Mouse (Mus musculus) liver, embryonic 15.5 days (tissue): ENCODE data around the gene Cyp2s1. TPM values are rescaled to one million over a fixed set of nuclear protein-coding genes. Genes with fewer than 3 reads are reported as not detected.

Experiments
- ATAC-seq: fragments of 200-750 bp; cut with Nextera tagmentation; 2 replicates; pipeline ENCODE4 v1.8.0; 2017; ENCODE audit warnings: moderate number of reproducible peaks, mild to moderate bottlenecking, moderate library complexity; ENCODE audit not compliant: insufficient read depth
- H3K27ac ChIP-seq: fragments of 300-500 bp; sonication (generic); replicated peaks from 2 replicates; pipeline ENCODE4 v1.5.1; 2015; ENCODE audit warnings: mild to moderate bottlenecking, inconsistent platforms
- H3K27me3 ChIP-seq: fragments of 300-500 bp; sonication (generic); 2 replicates; pipeline ENCODE4 v1.6.1; 2015; ENCODE audit warnings: mild to moderate bottlenecking, inconsistent platforms
- H3K36me3 ChIP-seq: fragments of 300-500 bp; sonication (generic); replicated peaks from 2 replicates; pipeline ENCODE4 v1.6.1; 2015; ENCODE audit warnings: moderate library complexity, mild to moderate bottlenecking, inconsistent platforms
- H3K4me1 ChIP-seq: fragments of 300-500 bp; sonication (generic); replicated peaks from 2 replicates; pipeline ENCODE4 v1.6.1; 2015; ENCODE audit warnings: inconsistent platforms
- H3K4me2 ChIP-seq: fragments of 300-500 bp; sonication (generic); 2 replicates; pipeline ENCODE4 v1.6.1; 2015; ENCODE audit warnings: moderate library complexity, mild to moderate bottlenecking, inconsistent platforms
- H3K4me3 ChIP-seq: fragments of 300-500 bp; sonication (generic); replicated peaks from 2 replicates; pipeline ENCODE4 v1.5.1; 2015; ENCODE audit warnings: mild to moderate bottlenecking, inconsistent platforms
- H3K9ac ChIP-seq: fragments of 300-500 bp; sonication (generic); 2 replicates; pipeline ENCODE4 v1.6.1; 2015; ENCODE audit warnings: moderate library complexity, mild to moderate bottlenecking, inconsistent platforms
- H3K9me3 ChIP-seq: fragments of 300-500 bp; sonication (generic); replicated peaks from 2 replicates; pipeline ENCODE4 v1.6.1; 2016; ENCODE audit warnings: inconsistent platforms
- WGBS: fragments of 180-500 bp; shearing (Covaris S2); methylation state at CpG from one replicate; pipeline ENCODE4 v1.1.7; 2015; ENCODE audit warnings: mixed read lengths; ENCODE audit not compliant: insufficient replicate concordance; 5-methylcytosine and 5-hydroxymethylcytosine counted together
- polyA plus RNA-seq: library from polyadenylated mRNA; unstranded; fragments of >200 nt; fragmentation: Nextera tagmentation; extraction: Ambion mirVana; gene quantifications from 2 replicates; pipeline ENCODE4 v1.2.1, GENCODE M21; 2015

Cyp2s1 gene
- polyA plus RNA-seq, 1 experiment from 2014 or later = 0.46 TPM

DNA sequence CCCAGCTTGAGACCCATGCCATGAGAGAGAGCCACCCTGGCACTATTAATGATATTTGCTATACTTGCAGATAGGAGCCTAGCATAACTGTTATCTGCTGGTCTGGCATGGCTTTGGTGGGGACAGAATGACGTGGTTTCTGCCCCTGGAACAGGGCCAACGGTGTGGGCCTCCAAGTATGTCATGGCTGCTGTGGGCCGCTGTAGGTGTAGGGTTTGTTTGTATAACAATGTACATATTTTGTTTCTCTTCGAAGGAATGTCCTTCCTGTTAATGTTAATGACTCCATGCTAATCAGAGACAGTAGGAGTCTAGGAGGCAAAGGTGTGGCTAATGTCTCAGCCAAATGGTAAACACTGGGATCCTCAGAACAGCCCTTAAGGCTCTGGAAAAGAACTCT is 24.2 kb upstream of the Cyp2s1 start:
- Histone ChIP-seq H3K36me3 (no peaks in the 10 kb centered on the region), H3K9me3 (no peaks in the 10 kb centered on the region), H3K27me3 (no peaks in the 10 kb centered on the region), H3K27ac (no peak overlapping the region), H3K4me1 (no peaks in the 10 kb centered on the region), H3K4me3 (no peak overlapping the region), H3K9ac (no peak overlapping the region), H3K4me2 (no peak overlapping the region)
- ATAC-seq = no peak
- WGBS = 50% methylated on average over 4 of the region's 4 CpGs

DNA sequence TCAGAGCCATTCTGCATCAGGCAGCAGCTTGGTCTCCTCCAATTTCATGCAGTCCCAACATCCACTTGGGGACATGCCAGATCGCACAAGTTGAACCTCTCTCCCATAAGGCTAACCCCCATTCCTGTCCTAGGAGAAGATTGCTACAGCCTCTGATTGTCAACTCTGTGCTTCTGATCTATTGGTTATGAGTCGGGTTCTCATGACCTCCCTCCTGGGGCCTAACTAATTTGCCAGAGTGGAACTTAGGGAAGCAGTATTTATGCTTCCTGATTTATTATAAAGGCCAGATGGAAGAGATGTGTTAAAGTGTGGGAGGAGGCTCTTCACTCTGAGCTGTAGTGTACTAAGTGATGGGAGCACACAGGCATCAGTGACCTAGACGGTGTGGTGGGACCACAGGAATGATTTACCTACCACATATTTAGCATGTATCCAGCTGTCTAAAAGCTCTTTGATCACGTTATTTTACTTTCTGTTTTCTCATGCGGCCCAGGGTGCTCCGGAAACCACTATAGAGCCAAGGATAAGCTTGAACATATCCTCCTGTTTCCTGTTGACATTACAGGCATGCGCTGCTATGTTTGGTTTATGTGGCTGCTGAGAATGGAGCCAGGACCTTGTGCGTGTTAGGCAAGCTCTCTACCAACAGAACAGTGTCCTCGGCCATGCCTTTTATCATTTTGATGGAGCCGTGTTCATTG is 18.6 kb upstream of the Cyp2s1 start:
- H3K27me3 ChIP-seq = no peaks in the 10 kb centered on the region
- no peak for ATAC-seq
- 55% methylated on average over 10 of the region's 10 CpGs for WGBS
- 0 out of 2 replicates have a peak, but pooled peaks cover 3% of the 10 kb centered on the region for H3K4me1 ChIP-seq
- no peaks in the 10 kb centered on the region for H3K9me3 ChIP-seq
- no peak overlapping the region for H3K4me3 ChIP-seq
- no peaks in the 10 kb centered on the region for H3K36me3 ChIP-seq
- H3K4me2 ChIP-seq = no peak overlapping the region
- no peak overlapping the region for H3K27ac ChIP-seq
- H3K9ac ChIP-seq = no peak overlapping the region

DNA sequence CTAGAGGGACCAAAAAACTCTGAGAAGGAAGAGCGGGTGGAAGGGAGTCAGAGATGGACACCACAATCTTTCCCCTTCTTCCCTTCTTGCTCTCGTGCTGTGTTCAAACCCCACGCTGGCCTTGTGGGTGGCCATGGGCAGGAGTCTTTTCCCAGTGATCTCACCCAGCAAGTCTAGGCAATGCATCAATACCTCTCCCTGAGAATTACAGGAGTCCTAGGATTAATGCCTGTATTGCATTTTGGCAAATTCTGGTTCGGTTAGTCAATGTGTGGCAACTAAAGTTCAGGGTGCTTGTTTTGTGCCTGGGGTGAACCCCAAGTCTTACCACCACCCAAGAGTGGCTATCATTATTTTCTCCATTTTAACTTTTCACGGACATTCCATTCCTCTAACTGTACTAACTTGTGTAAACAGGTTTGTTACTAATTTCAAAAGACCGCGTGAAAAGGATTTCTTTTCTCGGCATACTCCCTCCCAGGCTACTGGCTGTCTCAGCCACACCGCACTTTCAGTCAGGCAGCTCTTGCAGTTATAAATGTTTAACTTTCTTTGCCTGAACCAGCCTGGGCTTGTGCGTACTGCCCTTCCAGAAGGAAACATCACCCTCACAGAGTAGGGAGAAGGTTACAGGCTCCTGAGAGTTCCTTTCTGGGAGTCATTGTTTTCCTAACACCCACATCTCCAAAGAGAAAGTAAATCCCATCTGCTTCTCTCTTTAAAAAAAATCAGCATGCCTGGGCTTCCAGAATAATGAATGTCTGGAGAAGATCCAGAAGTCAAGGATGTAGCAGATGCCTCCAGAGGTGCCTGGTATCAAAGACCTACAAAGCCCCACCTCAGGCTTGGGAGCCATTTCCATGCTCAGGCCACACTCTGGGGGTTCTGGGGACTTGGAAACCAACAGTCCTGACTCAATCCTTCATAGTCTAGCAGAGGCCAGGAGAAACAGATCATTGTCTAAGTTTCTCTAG is 15.1 kb upstream of the Cyp2s1 start:
- 54% methylated on average over 10 of the region's 10 CpGs for WGBS
- H3K27ac ChIP-seq = no peak overlapping the region
- ATAC-seq = no peak

DNA sequence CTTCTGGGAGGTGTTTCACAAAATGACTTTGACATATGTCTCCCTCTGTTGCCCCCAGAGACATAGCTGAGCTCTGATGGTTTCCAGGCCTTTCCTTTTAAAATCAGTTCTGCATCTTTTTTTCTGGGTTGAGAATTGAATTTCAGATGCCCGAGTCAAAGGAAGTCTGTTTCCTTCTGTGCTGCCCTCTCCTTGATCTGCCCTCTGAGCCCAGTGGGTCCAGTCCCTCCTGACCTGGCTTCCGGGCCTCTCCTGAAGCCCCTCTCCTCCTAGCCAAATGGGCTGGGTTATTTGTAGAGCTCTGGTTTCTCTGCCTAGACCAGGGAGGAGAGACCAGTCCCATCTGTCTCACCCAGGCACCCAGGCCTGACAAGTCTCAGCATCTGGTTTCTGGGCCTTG is 13.5 kb upstream of the Cyp2s1 start:
- Histone ChIP-seq H3K9ac (no peak overlapping the region), H3K4me2 (no peak overlapping the region), H3K9me3 (no peaks in the 10 kb centered on the region), H3K4me3 (no peak overlapping the region), H3K36me3 (no peaks in the 10 kb centered on the region), H3K27me3 (no peaks in the 10 kb centered on the region), H3K27ac (no peak overlapping the region), H3K4me1 (0 out of 2 replicates have a peak, but pooled peaks cover 3% of the 10 kb centered on the region)
- WGBS = 36% methylated on average over 2 of the region's 2 CpGs
- no peak for ATAC-seq

More for the DNA sequence above, 15.1 kb upstream of the Cyp2s1 start:
- H3K9me3 ChIP-seq = no peaks in the 10 kb centered on the region
- no peak overlapping the region for H3K4me3 ChIP-seq
- H3K27me3 ChIP-seq = no peaks in the 10 kb centered on the region
- H3K4me1 ChIP-seq = 0 out of 2 replicates have a peak, but pooled peaks cover 3% of the 10 kb centered on the region
- no peaks in the 10 kb centered on the region for H3K36me3 ChIP-seq
- no peak overlapping the region for H3K9ac ChIP-seq
- H3K4me2 ChIP-seq = no peak overlapping the region

DNA sequence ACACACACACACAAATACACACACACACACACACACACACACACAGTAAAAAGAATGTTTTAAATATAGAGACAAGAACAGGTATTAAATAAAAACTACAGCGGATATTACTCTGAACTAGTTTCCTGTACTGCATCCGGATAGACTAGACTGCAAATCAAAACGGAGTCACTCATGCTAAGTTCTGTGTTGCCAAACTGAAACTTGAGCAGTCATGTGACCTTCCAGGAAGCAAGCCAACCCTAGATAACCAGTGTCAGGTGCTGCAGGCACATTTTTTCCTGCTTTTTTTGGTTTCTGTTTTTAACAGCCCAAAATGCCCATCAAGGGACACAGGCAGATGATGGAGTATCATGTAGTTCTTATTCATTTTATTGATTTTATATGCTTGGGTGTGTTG is 10.5 kb upstream of the Cyp2s1 start:
- no peaks in the 10 kb centered on the region for H3K27me3 ChIP-seq
- WGBS = 5% methylated on average over 3 of the region's 3 CpGs
- no peaks in the 10 kb centered on the region for H3K36me3 ChIP-seq
- H3K4me3 ChIP-seq = no peak overlapping the region
- no peak overlapping the region for H3K4me2 ChIP-seq
- no peak for ATAC-seq
- H3K27ac ChIP-seq = no peak overlapping the region
- no peak overlapping the region for H3K9ac ChIP-seq
- H3K4me1 ChIP-seq = 0 out of 2 replicates have a peak, but pooled peaks cover 3% of the 10 kb centered on the region
- no peaks in the 10 kb centered on the region for H3K9me3 ChIP-seq

DNA sequence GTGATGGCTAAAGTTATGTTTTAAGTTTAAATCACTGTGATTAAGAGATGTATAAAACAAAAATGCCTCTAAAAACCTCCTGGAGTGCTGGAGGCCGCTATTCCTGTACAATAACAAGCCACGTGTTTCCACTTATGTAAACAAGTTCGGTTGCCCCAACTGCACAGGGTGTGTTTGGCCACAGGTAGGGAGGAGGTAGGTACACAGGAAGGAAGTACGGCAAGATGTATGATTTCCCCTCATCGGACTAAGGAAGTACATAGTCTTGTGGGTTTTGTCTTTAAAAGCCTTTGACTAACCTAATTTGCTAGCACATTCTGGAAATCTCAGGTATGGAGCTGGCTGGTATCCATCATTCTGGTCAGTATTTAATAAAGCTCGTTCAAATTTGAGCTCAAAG is 9.3 kb upstream of the Cyp2s1 start:
- no peak for ATAC-seq
- no peaks in the 10 kb centered on the region for H3K27me3 ChIP-seq
- H3K9ac ChIP-seq = no peak overlapping the region
- no peaks in the 10 kb centered on the region for H3K4me1 ChIP-seq
- no peak overlapping the region for H3K4me2 ChIP-seq
- H3K4me3 ChIP-seq = no peak overlapping the region
- H3K9me3 ChIP-seq = no peaks in the 10 kb centered on the region
- H3K27ac ChIP-seq = no peak overlapping the region
- H3K36me3 ChIP-seq = no peaks in the 10 kb centered on the region
- WGBS = 34% methylated on average over 6 of the region's 6 CpGs

DNA sequence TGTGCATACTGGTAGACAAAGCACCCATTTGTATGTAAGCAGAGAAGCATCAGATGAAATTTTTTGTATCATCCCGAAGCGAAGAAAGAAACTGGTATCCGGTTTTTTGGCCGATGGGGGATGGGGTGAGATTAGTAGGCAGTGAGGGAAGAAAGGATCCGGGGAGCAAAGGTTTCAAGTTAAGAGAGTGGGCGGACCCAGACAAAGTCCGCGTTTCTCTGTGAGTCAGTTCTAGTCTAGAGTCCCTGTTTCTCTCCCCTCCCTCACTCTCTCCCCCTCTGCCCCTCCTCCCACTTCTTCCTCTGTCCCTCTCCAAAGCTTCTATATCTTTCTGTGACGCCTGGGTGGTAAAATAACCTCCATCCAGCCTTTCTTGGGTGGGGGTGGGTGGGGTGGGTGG is 8.3 kb upstream of the Cyp2s1 start:
- no peaks in the 10 kb centered on the region; the same call in 1 of the 2 replicates for H3K27me3 ChIP-seq
- H3K27ac ChIP-seq = no peak overlapping the region
- H3K9ac ChIP-seq = no peak overlapping the region
- 56% methylated on average over 9 of the region's 9 CpGs for WGBS
- no peak overlapping the region for H3K4me2 ChIP-seq
- H3K4me3 ChIP-seq = no peak overlapping the region
- H3K4me1 ChIP-seq = no peaks in the 10 kb centered on the region
- no peaks in the 10 kb centered on the region for H3K9me3 ChIP-seq
- ATAC-seq = no peak
- no peaks in the 10 kb centered on the region for H3K36me3 ChIP-seq

DNA sequence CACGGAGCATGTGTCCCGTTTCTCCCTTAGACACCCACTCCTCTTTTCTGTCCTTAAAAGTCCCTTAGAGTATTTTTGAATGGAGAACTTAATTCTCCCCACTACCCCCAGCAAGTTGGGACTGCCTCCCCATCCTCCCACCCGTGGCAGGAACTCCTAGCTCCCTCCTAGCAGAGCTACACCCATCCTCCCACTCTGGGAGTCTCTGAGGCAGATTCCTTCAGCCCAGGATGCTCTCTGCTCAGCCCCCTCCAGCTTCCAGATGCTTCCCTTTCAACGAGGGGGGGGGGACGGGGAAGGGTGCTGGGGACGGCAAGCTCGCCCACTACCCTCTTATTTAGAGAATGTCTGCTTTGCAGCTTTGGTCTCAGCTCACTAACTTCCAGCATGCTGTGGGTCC is 1.1 kb downstream of the Cyp2s1 start:
- no peak overlapping the region for H3K4me2 ChIP-seq
- H3K27ac ChIP-seq = no peak overlapping the region
- H3K27me3 ChIP-seq = peaks cover 33% of the 10 kb centered on the region
- no peak overlapping the region for H3K9ac ChIP-seq
- no peaks in the 10 kb centered on the region for H3K36me3 ChIP-seq
- 16% methylated on average over 7 of the region's 7 CpGs for WGBS
- H3K4me1 ChIP-seq = peaks cover 7% of the 10 kb centered on the region
- H3K4me3 ChIP-seq = no peak overlapping the region
- ATAC-seq = no peak
- no peaks in the 10 kb centered on the region for H3K9me3 ChIP-seq

DNA sequence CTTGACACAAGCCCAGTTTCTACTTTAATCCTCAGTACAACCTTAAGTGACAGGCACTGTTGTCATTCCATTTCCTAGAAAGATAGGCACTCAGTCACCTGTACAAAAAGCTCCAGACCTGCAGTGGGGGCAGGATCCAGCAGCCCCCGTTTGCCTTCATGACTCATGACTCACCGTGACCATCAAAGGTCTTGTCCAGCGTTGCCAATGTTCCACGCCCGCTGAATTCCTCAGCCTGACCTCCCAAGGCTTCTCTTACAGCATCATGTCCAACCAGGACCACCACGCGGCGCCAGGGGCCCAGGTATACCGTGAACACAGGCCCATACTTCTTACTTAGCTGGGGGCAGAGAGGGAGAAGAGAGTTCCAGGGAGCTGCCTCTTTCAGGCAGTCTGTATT is 2.0 kb downstream of the Cyp2s1 start:
- Histone ChIP-seq H3K9ac (no peak overlapping the region), H3K4me3 (no peak overlapping the region), H3K27me3 (peaks cover 30% of the 10 kb centered on the region), H3K9me3 (no peaks in the 10 kb centered on the region), H3K27ac (no peak overlapping the region), H3K36me3 (no peaks in the 10 kb centered on the region), H3K4me2 (no peak overlapping the region), H3K4me1 (peaks cover 7% of the 10 kb centered on the region)
- WGBS = 71% methylated on average over 9 of the region's 9 CpGs
- ATAC-seq = no peak

DNA sequence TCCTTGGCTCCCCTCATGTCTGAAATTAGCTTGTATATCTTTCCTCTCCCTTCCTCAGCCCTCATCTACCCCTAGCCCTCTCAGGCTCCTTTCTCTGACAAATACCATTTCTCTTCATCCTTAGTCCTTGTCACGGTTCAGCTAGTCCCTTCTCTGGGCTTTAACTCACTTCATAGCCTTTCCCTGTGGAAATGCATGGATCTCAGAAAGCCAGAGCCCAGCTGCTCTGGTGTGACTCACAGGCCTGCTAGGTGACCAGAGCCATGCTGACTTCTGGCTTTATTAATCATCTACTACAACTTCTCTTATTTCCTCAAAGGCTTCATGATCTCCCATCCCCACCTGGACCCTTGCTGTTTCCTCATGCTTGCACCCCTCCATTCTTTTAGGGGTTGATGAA is 4.5 kb downstream of the Cyp2s1 start:
- Histone ChIP-seq H3K36me3 (no peaks in the 10 kb centered on the region), H3K9ac (no peak overlapping the region), H3K4me2 (no peak overlapping the region), H3K4me1 (peaks cover 7% of the 10 kb centered on the region), H3K4me3 (no peak overlapping the region), H3K27me3 (peaks cover 30% of the 10 kb centered on the region), H3K27ac (no peak overlapping the region), H3K9me3 (no peaks in the 10 kb centered on the region)
- WGBS = 43% methylated on average over 1 of the region's 1 CpGs
- no peak for ATAC-seq

DNA sequence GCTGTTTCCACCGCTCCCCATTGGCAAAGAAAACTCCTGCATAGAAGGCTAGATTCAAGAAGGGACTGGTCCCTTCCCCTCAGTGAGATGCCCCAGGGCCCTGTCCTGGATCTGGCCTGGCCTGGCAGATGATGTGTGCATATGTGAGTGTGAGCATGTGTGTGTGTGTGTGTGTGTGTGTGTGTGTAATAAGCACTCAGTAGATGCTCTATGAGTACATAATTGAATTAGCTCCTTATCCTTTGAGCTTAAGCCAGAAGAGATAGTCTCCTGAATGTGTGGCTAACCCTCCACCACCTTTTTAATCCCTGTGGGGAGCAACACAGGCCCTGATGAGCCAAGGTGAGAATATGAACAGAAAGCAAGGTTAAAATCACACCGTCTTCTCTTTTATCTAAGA is 5.0 kb downstream of the Cyp2s1 start:
- Histone ChIP-seq H3K9ac (no peak overlapping the region), H3K27me3 (peaks cover 27% of the 10 kb centered on the region), H3K9me3 (no peaks in the 10 kb centered on the region), H3K27ac (no peak overlapping the region), H3K4me1 (peaks cover 6% of the 10 kb centered on the region), H3K4me3 (no peak overlapping the region), H3K4me2 (no peak overlapping the region), H3K36me3 (no peaks in the 10 kb centered on the region)
- no peak for ATAC-seq
- 50% methylated on average over 2 of the region's 2 CpGs for WGBS
